In the genomic region with DNA sequence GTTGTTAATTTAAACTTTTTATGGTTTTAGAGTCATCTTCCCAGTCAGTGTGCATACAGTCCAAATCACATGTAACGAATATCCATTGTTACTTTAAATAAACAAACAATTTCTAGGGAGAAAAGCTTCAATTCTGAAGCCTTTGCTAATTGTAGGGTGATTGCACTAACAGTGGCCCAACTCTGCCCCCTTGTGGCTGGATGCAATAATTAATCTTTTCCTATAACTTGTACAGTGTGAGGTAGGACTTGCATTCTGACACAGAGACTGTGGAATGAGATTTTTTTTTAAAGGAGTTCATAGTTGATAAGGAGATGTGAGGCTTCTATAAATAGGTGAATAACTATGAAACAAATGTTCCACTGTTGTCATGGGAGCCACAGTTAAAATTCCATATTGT, we compare ENCODE assay signal across 9 mouse cellular contexts. TPM values are rescaled to one million over a fixed set of nuclear protein-coding genes. Genes with fewer than 3 reads are reported as not detected.
DNase-seq lines count a peak whose midpoint lies in the region; ATAC-seq and TF ChIP-seq lines count a peak whose summit lies in the region.
"Had no signal": no experiment of that assay in that cellular context is flagged by ENCODE, and none has a peak within 500 bp of the region (broad histone marks: within the 10 kb centered on the region; RNA-seq: fewer than 3 reads in every experiment).

No protein-coding gene starts in this region.

- POLR2A ChIA-PET in Patski (lab: Charles Lee), result no interaction called here

- CTCF ChIA-PET in Patski (lab: Charles Lee), result interaction anchor here (0.8 to 2.5 kb wide), 6 partner anchors 18 to 383 kb away, joined by 3 to 11 read pairs (median 4); no protein-coding TSS in a partner anchor

- peak; percentile 73 for TF ChIP-seq CTCF in Patski (IDR thresholded peaks at IDR 0.05)
- peak; percentile 91 for TF ChIP-seq CTCF in layer of hippocampus, adult 2 months (conservative IDR thresholded peaks at IDR 0.05)

- peak; percentile 69 for ATAC-seq in Patski
- peak; percentile 78 for ATAC-seq in megakaryocyte progenitor cell, adult 5-6 weeks (replicated peaks; ENCODE audit: poor library complexity)

- H3K27ac ChIP-seq in layer of hippocampus, adult 2 months, result no peak overlapping the region
- H3K27ac ChIP-seq: lung, embryonic 15.5 days had no signal

- intact Hi-C loops in heart, postnatal 14 days (cut with DNase I), result loop anchor here (1.0 to 2.0 kb wide), 2 partner anchors 158 to 342 kb away; no protein-coding TSS in a partner anchor

- peak; percentile 76 to 85 for DNase-seq in heart, postnatal 14 days
- DNase-seq in heart, adult 11 months, result no peak
- DNase-seq in Patski (ENCODE audit: low read depth, low spot score), result no peak
- DNase-seq in cerebellum, postnatal 4 days (ENCODE audit: low spot score in 2 of 2), result peak; percentile 51 to 77
- peak; percentile 32 to 54 for DNase-seq in gastrocnemius, postnatal 4 days (ENCODE audit: low spot score in 2 of 2)
- DNase-seq in layer of hippocampus, adult 2 months (ENCODE audit: low spot score in 2 of 2), result peak; percentile 52 to 89
- peak; percentile 8 for DNase-seq in skeletal muscle tissue, adult 2 months (ENCODE audit: low read depth, low spot score)

- H3K4me3 ChIP-seq in layer of hippocampus, adult 2 months, result no peak overlapping the region
- H3K4me3 ChIP-seq: lung, embryonic 15.5 days had no signal

- H3K27me3 ChIP-seq in Patski, result no peaks in the 10 kb centered on the region

- in situ Hi-C loops in Patski (cut with MboI; ENCODE audit: low pct_unique_long_range_greater_than_20kb), result loop anchor here (5.0 to 10.0 kb wide), 3 partner anchors 118 to 338 kb away; no protein-coding TSS in a partner anchor

RNA-seq across cellular contexts. Expression of a gene that starts 6.2 kb away (rescaled TPM):
- 1 to 10 TPM; 1.4 to 1.6 TPM for total RNA-seq in heart, postnatal 14 days (2021)
- polyA plus RNA-seq in Patski (2021), result 3.1 TPM
- total RNA-seq in gastrocnemius, postnatal 4 days (2021), result under 1 TPM in 1 of 2 experiments, not detected in 1; 0.39 TPM
- not detected for total RNA-seq in layer of hippocampus, adult 2 months (2021)
- 7.3 and 9.2 TPM in 2 replicates for total RNA-seq in megakaryocyte progenitor cell, adult 5-6 weeks (2015)
- 1.9 and 2.1 TPM in 2 replicates for total RNA-seq in megakaryocyte progenitor cell, adult 5-6 weeks (2017)

Comparison
In these comparisons a context has a peak if more than half of its experiments do, and no peak if none do; other contexts are left out.
1. DNase-seq: peak in heart, postnatal 14 days (2 of 2), cerebellum, postnatal 4 days (2 of 2), gastrocnemius, postnatal 4 days (2 of 2), layer of hippocampus, adult 2 months (2 of 2) and skeletal muscle tissue, adult 2 months (single experiment); none in heart, adult 11 months (single experiment) and Patski (single experiment).